Mouse (Mus musculus): ENCODE data around the gene Ift43. TPM values are rescaled to one million over a fixed set of nuclear protein-coding genes. Genes with fewer than 3 reads are reported as not detected.
A peak's percentile ranks its signal among the peaks of the same experiment; 100 is the strongest.

The Ift43 gene
- polyA plus RNA-seq, 1 experiment from 2014 or later, result 8.6 TPM

- Histone ChIP-seq H3K9me3 (replicated peaks) (no peaks in the 10 kb centered on the region), H3K36me3 (no peaks in the 10 kb centered on the region), H3K9ac (no peak overlapping the region), H3K4me2 (no peak overlapping the region), H3K4me3 (replicated peaks) (no peak overlapping the region), H3K27ac (no peak overlapping the region), H3K27me3 (no peaks in the 10 kb centered on the region), H3K4me1 (replicated peaks) (no peaks in the 10 kb centered on the region)
- DNase-seq, result no peak
- 76% methylated on average over 8 of the region's 8 CpGs for WGBS (ENCODE audit: insufficient replicate concordance)
- no peak for ATAC-seq (ENCODE audit: low read depth)
Measured at GRCm38 (mm10) chr12:86129005-86129404, 46.7 kb downstream of the Ift43 start.

GRCm38 (mm10) chr12:86129696-86130095 is 47.4 kb downstream of the Ift43 start:
- Histone ChIP-seq H3K4me3 (replicated peaks) (no peak overlapping the region), H3K9ac (no peak overlapping the region), H3K36me3 (no peaks in the 10 kb centered on the region), H3K27ac (no peak overlapping the region), H3K4me2 (no peak overlapping the region), H3K9me3 (replicated peaks) (no peaks in the 10 kb centered on the region), H3K27me3 (no peaks in the 10 kb centered on the region), H3K4me1 (replicated peaks) (no peaks in the 10 kb centered on the region)
- ATAC-seq (ENCODE audit: low read depth) (no peak), DNase-seq (no peak)
- 67% methylated on average over 10 of the region's 10 CpGs for WGBS (ENCODE audit: insufficient replicate concordance)

GRCm38 (mm10) chr12:86132799-86133198 is 50.5 kb downstream of the Ift43 start:
- WGBS (ENCODE audit: insufficient replicate concordance), result 19% methylated on average over 2 of the region's 2 CpGs

GRCm38 (mm10) chr12:86135691-86136090 is 53.4 kb downstream of the Ift43 start:
- ATAC-seq (ENCODE audit: low read depth) (no peak), DNase-seq (no peak)
- no peak overlapping the region for H3K4me3 ChIP-seq (replicated peaks)
- no peak overlapping the region for H3K27ac ChIP-seq
- no peaks in the 10 kb centered on the region for H3K4me1 ChIP-seq (replicated peaks)
- no peaks in the 10 kb centered on the region for H3K27me3 ChIP-seq
- H3K9ac ChIP-seq, result no peak overlapping the region
- no peaks in the 10 kb centered on the region for H3K9me3 ChIP-seq (replicated peaks)
- H3K4me2 ChIP-seq, result no peak overlapping the region
- WGBS (ENCODE audit: insufficient replicate concordance), result 51% methylated on average over 4 of the region's 4 CpGs
- H3K36me3 ChIP-seq, result no peaks in the 10 kb centered on the region

More at GRCm38 (mm10) chr12:86132799-86133198, 50.5 kb downstream of the Ift43 start:
- H3K4me3 ChIP-seq (replicated peaks), result no peak overlapping the region
- no peak overlapping the region for H3K27ac ChIP-seq
- H3K36me3 ChIP-seq, result no peaks in the 10 kb centered on the region
- no peak overlapping the region for H3K4me2 ChIP-seq
- no peaks in the 10 kb centered on the region for H3K4me1 ChIP-seq (replicated peaks)
- no peaks in the 10 kb centered on the region for H3K9me3 ChIP-seq (replicated peaks)
- no peak overlapping the region for H3K9ac ChIP-seq
- ATAC-seq (ENCODE audit: low read depth), result no peak
- peak; percentile 23 for DNase-seq
- H3K27me3 ChIP-seq, result no peaks in the 10 kb centered on the region

GRCm38 (mm10) chr12:86138696-86139095 is 56.4 kb downstream of the Ift43 start:
- Histone ChIP-seq H3K27me3 (no peaks in the 10 kb centered on the region), H3K4me1 (replicated peaks) (no peaks in the 10 kb centered on the region), H3K9ac (no peak overlapping the region), H3K4me3 (replicated peaks) (no peak overlapping the region), H3K36me3 (no peaks in the 10 kb centered on the region), H3K27ac (no peak overlapping the region), H3K4me2 (no peak overlapping the region), H3K9me3 (replicated peaks) (no peaks in the 10 kb centered on the region)
- DNase-seq (no peak), ATAC-seq (ENCODE audit: low read depth) (no peak)
- WGBS (ENCODE audit: insufficient replicate concordance), result 81% methylated on average over 9 of the region's 9 CpGs

- Histone ChIP-seq H3K9me3 (replicated peaks) (no peaks in the 10 kb centered on the region), H3K4me1 (replicated peaks) (no peaks in the 10 kb centered on the region), H3K4me3 (replicated peaks) (no peak overlapping the region), H3K36me3 (no peaks in the 10 kb centered on the region), H3K4me2 (no peak overlapping the region), H3K27me3 (no peaks in the 10 kb centered on the region), H3K9ac (no peak overlapping the region), H3K27ac (no peak overlapping the region)
- no peak for DNase-seq
- WGBS (ENCODE audit: insufficient replicate concordance), result 85% methylated on average over 1 of the region's 1 CpGs
- no peak for ATAC-seq (ENCODE audit: low read depth)
Measured at GRCm38 (mm10) chr12:86142389-86142788, 60.0 kb downstream of the Ift43 start.

GRCm38 (mm10) chr12:86146246-86146645 is 63.9 kb downstream of the Ift43 start:
- Histone ChIP-seq H3K4me3 (replicated peaks) (no peak overlapping the region), H3K9ac (no peak overlapping the region), H3K27ac (no peak overlapping the region), H3K27me3 (no peaks in the 10 kb centered on the region), H3K9me3 (replicated peaks) (no peaks in the 10 kb centered on the region), H3K4me1 (replicated peaks) (no peaks in the 10 kb centered on the region), H3K4me2 (no peak overlapping the region), H3K36me3 (no peaks in the 10 kb centered on the region)
- DNase-seq (no peak), ATAC-seq (ENCODE audit: low read depth) (no peak)
- 70% methylated on average over 3 of the region's 3 CpGs for WGBS (ENCODE audit: insufficient replicate concordance)

- DNase-seq (no peak), ATAC-seq (ENCODE audit: low read depth) (no peak)
- no peaks in the 10 kb centered on the region for H3K36me3 ChIP-seq
- 61% methylated on average over 6 of the region's 6 CpGs for WGBS (ENCODE audit: insufficient replicate concordance)
- H3K9me3 ChIP-seq (replicated peaks), result no peaks in the 10 kb centered on the region
- no peak overlapping the region for H3K4me2 ChIP-seq
- no peaks in the 10 kb centered on the region for H3K27me3 ChIP-seq
- H3K4me3 ChIP-seq (replicated peaks), result no peak overlapping the region
- no peak overlapping the region for H3K9ac ChIP-seq
- 0 out of 2 replicates have a peak, but pooled peaks cover 3% of the 10 kb centered on the region for H3K4me1 ChIP-seq (replicated peaks)
- no peak overlapping the region for H3K27ac ChIP-seq
Measured at GRCm38 (mm10) chr12:86148271-86148670, 65.9 kb downstream of the Ift43 start.

GRCm38 (mm10) chr12:86149087-86149486 is 66.7 kb downstream of the Ift43 start:
- Histone ChIP-seq H3K27me3 (no peaks in the 10 kb centered on the region), H3K4me3 (replicated peaks) (no peak overlapping the region), H3K9me3 (replicated peaks) (no peaks in the 10 kb centered on the region), H3K9ac (no peak overlapping the region), H3K4me2 (no peak overlapping the region), H3K4me1 (replicated peaks) (0 out of 2 replicates have a peak, but pooled peaks cover 3% of the 10 kb centered on the region), H3K36me3 (no peaks in the 10 kb centered on the region), H3K27ac (no peak overlapping the region)
- whole genome bisulfite sequencing (ENCODE audit: insufficient replicate concordance), result 65% methylated on average over 6 of the region's 6 CpGs
- no peak for DNase-seq
- ATAC-seq (ENCODE audit: low read depth), result no peak

- H3K9me3 ChIP-seq (replicated peaks), result no peaks in the 10 kb centered on the region
Measured at GRCm38 (mm10) chr12:86151941-86152340, 69.6 kb downstream of the Ift43 start.

GRCm38 (mm10) chr12:86153213-86153957 is 71.0 kb downstream of the Ift43 start:
- Histone ChIP-seq H3K9me3 (replicated peaks) (no peaks in the 10 kb centered on the region), H3K27ac (no peak overlapping the region), H3K9ac (no peak overlapping the region), H3K36me3 (no peaks in the 10 kb centered on the region), H3K4me1 (replicated peaks) (0 out of 2 replicates have a peak, but pooled peaks cover 3% of the 10 kb centered on the region), H3K4me3 (replicated peaks) (no peak overlapping the region), H3K27me3 (no peaks in the 10 kb centered on the region), H3K4me2 (no peak overlapping the region)
- DNase-seq, result no peak
- WGBS (ENCODE audit: insufficient replicate concordance), result 67% methylated on average over 12 of the region's 12 CpGs
- ATAC-seq (ENCODE audit: low read depth), result no peak

More at GRCm38 (mm10) chr12:86151941-86152340, 69.6 kb downstream of the Ift43 start:
- H3K4me3 ChIP-seq (replicated peaks), result no peak overlapping the region
- H3K27ac ChIP-seq, result no peak overlapping the region
- ATAC-seq (ENCODE audit: low read depth) (no peak), DNase-seq (no peak)
- H3K4me2 ChIP-seq, result no peak overlapping the region
- no peaks in the 10 kb centered on the region for H3K27me3 ChIP-seq
- H3K9ac ChIP-seq, result no peak overlapping the region
- H3K4me1 ChIP-seq (replicated peaks), result 0 out of 2 replicates have a peak, but pooled peaks cover 3% of the 10 kb centered on the region
- WGBS (ENCODE audit: insufficient replicate concordance), result 52% methylated on average over 12 of the region's 12 CpGs
- no peaks in the 10 kb centered on the region for H3K36me3 ChIP-seq

GRCm38 (mm10) chr12:86155176-86155575 is 72.8 kb downstream of the Ift43 start:
- DNase-seq, result no peak
- no peak overlapping the region for H3K27ac ChIP-seq
- 76% methylated on average over 8 of the region's 8 CpGs for WGBS (ENCODE audit: insufficient replicate concordance)
- ATAC-seq (ENCODE audit: low read depth), result no peak
- H3K9ac ChIP-seq, result no peak overlapping the region
- H3K4me2 ChIP-seq, result no peak overlapping the region
- H3K36me3 ChIP-seq, result no peaks in the 10 kb centered on the region
- 0 out of 2 replicates have a peak, but pooled peaks cover 3% of the 10 kb centered on the region for H3K4me1 ChIP-seq (replicated peaks)
- no peak overlapping the region for H3K4me3 ChIP-seq (replicated peaks)
- H3K27me3 ChIP-seq, result no peaks in the 10 kb centered on the region
- no peaks in the 10 kb centered on the region for H3K9me3 ChIP-seq (replicated peaks)
